Mouse (Mus musculus) erythroblast, embryonic 14.5 days (primary cell): Measurements from ENCODE around the gene Mrgprf.

Experiments
- GATA1 ChIP-seq: IDR thresholded peaks from 2 replicates; pipeline ENCODE4 v1.6.1; 2012; ENCODE audit warnings: low read length, inconsistent platforms, mixed read lengths
- TAL1 ChIP-seq: IDR thresholded peaks from 3 replicates; pipeline ENCODE4 v1.6.1; 2012; ENCODE audit warnings: low read length, inconsistent platforms, mixed read lengths

DNA sequence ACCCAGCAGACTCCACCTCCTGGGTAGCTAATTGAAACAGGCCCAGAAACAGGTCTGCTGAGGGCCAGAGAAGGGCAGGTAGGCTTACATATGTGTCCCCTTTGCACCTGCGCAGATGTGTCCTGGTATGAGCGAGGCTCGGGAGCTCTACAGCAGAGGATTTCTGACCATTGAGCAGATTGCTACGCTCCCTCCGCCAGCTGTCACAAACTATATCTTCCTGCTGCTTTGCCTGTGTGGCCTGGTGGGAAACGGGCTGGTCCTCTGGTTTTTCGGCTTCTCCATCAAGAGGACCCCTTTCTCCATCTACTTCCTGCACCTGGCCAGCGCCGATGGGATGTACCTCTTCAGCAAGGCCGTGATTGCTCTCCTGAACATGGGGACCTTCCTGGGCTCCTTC, 7.0 kb downstream of the Mrgprf start:
- no peak for TF ChIP-seq TAL1
- no peak for TF ChIP-seq GATA1
